Mouse (Mus musculus) megakaryocyte, embryonic 14.5 days (primary cell): ENCODE measurements at regions not wholly inside any gene's neighbourhood (a gene's known extent, or its start where the extent isn't known, plus 50 kb on each side); places are given as distances from the start of the nearest gene placed in this dataset.

ENCODE experiments used
- H3K27me3 ChIP-seq: replicated peaks from 2 replicates; pipeline ENCODE3; 2012; ENCODE audit warnings: inconsistent platforms
- H3K36me3 ChIP-seq: replicated peaks from 2 replicates; pipeline ENCODE3; 2012; ENCODE audit warnings: low read length, inconsistent platforms, mixed read lengths
- H3K4me1 ChIP-seq: 2 replicates; pipeline ENCODE4 v1.6.1; 2012; ENCODE audit warnings: inconsistent platforms
- H3K4me3 ChIP-seq: replicated peaks from 2 replicates; pipeline ENCODE3; 2012; ENCODE audit warnings: moderate library complexity, mild to moderate bottlenecking, inconsistent platforms
- H3K9me3 ChIP-seq: 2 replicates; pipeline ENCODE4 v1.6.1; 2012; ENCODE audit warnings: inconsistent platforms
- FLI1 ChIP-seq: IDR thresholded peaks from 2 replicates; pipeline ENCODE4 v1.6.1; 2012; ENCODE audit warnings: low read length, inconsistent platforms, mixed read lengths
- GATA1 ChIP-seq: IDR thresholded peaks from 3 replicates; pipeline ENCODE4 v1.6.1; 2012; ENCODE audit warnings: mixed read lengths, low read length, inconsistent platforms, borderline replicate concordance

- Histone ChIP-seq H3K27me3 (peaks cover 38% of the 10 kb centered on the region), H3K4me1 (peaks cover 54% of the 10 kb centered on the region), H3K4me3 (peak overlapping the region; percentile 81), H3K36me3 (no peaks in the 10 kb centered on the region), H3K9me3 (no peaks in the 10 kb centered on the region)
- TF ChIP-seq FLI1 (no peak), GATA1 (no peak)
These were observed 79.2 kb upstream of the Hand1 start for GRCm38 (mm10) chr11:57911698-57912283.

DNA sequence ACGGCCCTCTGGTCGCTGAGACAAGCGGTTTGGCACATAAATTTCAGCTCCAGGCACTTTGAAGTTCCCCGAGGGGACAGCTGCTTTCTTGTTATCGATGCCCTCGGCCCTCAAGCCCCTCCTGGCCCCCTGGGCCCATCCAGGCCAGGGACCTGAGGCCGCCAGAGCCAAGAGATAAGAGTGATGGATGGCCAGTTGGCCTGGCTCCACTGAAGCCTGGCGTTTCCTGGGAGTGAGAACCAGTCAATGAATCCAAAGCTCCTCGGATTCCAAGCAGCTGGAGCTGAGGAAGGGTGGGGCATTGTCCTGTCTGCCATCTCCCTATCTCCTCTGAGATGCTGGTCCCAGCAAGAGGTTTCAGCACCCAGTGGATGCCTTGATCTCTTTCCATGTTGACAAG is 71.6 kb upstream of the Hand1 start:
- no peak overlapping the region for H3K4me3 ChIP-seq
- no peaks in the 10 kb centered on the region for H3K9me3 ChIP-seq
- peaks cover 25% of the 10 kb centered on the region for H3K27me3 ChIP-seq
- H3K4me1 ChIP-seq, result peaks cover 11% of the 10 kb centered on the region
- TF ChIP-seq FLI1 (no peak), GATA1 (no peak)
- no peaks in the 10 kb centered on the region for H3K36me3 ChIP-seq

GRCm38 (mm10) chr11:57899335-57899734 is 66.7 kb upstream of the Hand1 start:
- Histone ChIP-seq H3K36me3 (no peaks in the 10 kb centered on the region), H3K4me3 (no peak overlapping the region), H3K9me3 (0 out of 2 replicates have a peak, but pooled peaks cover under 1% of the 10 kb centered on the region), H3K4me1 (peaks cover 20% of the 10 kb centered on the region), H3K27me3 (peaks cover 29% of the 10 kb centered on the region)
- no peak for TF ChIP-seq GATA1
- no peak for TF ChIP-seq FLI1

- peaks cover 19% of the 10 kb centered on the region for H3K27me3 ChIP-seq
- H3K4me3 ChIP-seq, result no peak overlapping the region
- H3K36me3 ChIP-seq, result no peaks in the 10 kb centered on the region
- peaks cover 8% of the 10 kb centered on the region; the same call in 1 of the 2 replicates for H3K9me3 ChIP-seq
- peaks cover 13% of the 10 kb centered on the region for H3K4me1 ChIP-seq
- no peak for TF ChIP-seq FLI1
- no peak for TF ChIP-seq GATA1
These were observed 62.9 kb upstream of the Hand1 start for GRCm38 (mm10) chr11:57895497-57895896.

GRCm38 (mm10) chr11:57882736-57883635 is 50.4 kb upstream of the Hand1 start:
- no peaks in the 10 kb centered on the region for H3K36me3 ChIP-seq
- peaks cover 41% of the 10 kb centered on the region for H3K27me3 ChIP-seq
- peaks cover 4% of the 10 kb centered on the region; the same call in 1 of the 2 replicates for H3K9me3 ChIP-seq

More at GRCm38 (mm10) chr11:57882736-57883635, 50.4 kb upstream of the Hand1 start:
- peaks cover 4% of the 10 kb centered on the region; the same call in 1 of the 2 replicates for H3K4me1 ChIP-seq
- TF ChIP-seq FLI1 (no peak), GATA1 (no peak)
- H3K4me3 ChIP-seq, result no peak overlapping the region
